Mouse (Mus musculus): ENCODE measurements around the gene Kap.
"Not testable (repeated sequence)": the region's sequence is repeated elsewhere in the genome, so short reads cannot be mapped to it uniquely, and the experiment has no call there.

Gene Kap

GRCm38 (mm10) chr6:133853526-133853925, at the start of gene Kap:
Gene Kap, minus strand, starts transcription at chr6:133853762.
- in situ Hi-C loops (cut with MseI, MboI) = no loop called here

DNA sequence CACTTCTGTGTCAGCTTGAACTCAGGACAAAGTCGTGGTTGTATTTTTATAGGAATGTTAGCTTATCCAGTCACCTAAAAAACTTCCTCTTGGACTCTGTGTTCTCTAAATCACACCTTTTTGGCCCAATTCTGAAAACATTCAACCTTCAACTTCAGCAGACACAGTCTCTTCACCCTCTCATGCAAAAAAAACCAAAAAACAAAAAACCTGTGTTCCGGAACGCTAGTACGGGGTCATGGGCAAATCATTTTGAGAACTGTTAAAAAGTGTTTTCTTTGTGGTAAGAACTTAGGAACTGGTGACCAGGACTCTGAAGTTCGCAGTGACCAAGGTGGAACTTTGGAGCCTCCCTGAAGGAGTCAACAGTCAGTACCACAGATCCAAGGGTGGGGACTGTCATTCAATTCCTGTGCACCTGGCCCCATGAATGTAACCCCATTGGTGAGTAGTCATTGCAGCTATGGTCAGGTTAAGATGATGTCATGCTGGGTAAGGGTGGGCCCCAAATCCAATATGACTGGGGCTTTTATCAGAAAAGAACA, 32.4 kb upstream of the Kap start:
- in situ Hi-C loops (cut with MseI, MboI) = no loop called here

- in situ Hi-C loops (cut with MseI, MboI) = no loop called here
Observed at GRCm38 (mm10) chr6:133883446-133883985, 30.0 kb upstream of the Kap start.

GRCm38 (mm10) chr6:133875906-133876462, 22.4 kb upstream of the Kap start:
- in situ Hi-C loops (cut with MseI, MboI) = loop anchor here in 1 of 2 experiments (10.0 kb wide), 1 partner anchor 171 kb away; no protein-coding TSS in a partner anchor

GRCm38 (mm10) chr6:133872667-133873066, 19.1 kb upstream of the Kap start:
- in situ Hi-C loops (cut with MseI, MboI) = loop anchor here in 1 of 2 experiments (10.0 kb wide), 1 partner anchor 168 kb away; no protein-coding TSS in a partner anchor

GRCm38 (mm10) chr6:133871131-133871530, 17.6 kb upstream of the Kap start:
- in situ Hi-C loops (cut with MseI, MboI) = loop anchor here in 1 of 2 experiments (10.0 kb wide), 1 partner anchor 166 kb away; no protein-coding TSS in a partner anchor

DNA sequence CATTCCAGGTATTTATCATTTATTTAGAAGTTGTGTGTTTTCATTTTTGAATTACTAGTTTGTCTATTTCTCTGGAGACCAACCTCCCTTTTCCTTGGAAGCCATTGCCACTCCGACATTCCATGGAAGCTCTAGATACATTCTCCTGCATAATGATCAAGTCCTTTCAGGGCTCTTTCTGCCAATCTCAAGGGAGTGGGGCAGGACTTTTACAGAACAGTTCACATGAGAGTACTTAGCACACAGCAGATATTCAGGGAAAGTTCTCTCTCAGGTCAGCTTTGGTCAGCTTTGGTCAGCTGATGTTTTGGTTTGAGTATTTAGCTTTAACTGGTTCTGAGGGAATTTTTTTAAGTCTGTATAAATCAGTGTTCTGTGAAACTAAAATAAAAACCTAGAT, 14.8 kb upstream of the Kap start:
- in situ Hi-C loops (cut with MseI, MboI) = no loop called here

- in situ Hi-C loops (cut with MseI, MboI) = no loop called here
Observed at GRCm38 (mm10) chr6:133855871-133856270, 2.3 kb upstream of the Kap start.

DNA sequence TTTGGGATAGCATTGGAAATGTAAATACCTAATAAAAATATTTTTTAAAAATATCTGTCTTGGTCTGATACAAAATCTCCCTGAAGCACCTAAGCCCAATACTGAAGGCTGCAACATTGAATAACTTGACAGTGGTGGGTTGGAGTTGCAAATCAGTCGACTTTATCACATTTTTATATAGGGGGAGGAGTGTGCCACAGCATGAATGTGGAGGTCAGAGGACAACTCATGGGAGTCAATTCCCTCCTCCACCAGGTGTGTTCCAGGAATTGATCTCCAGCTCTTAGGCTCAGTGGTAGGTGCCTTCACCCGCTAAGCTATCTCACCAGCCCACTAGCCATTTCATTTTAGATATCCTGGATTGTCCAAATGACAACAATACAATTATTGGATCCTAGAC, 4.2 kb downstream of the Kap start:
- in situ Hi-C loops (cut with MseI, MboI) = no loop called here

DNA sequence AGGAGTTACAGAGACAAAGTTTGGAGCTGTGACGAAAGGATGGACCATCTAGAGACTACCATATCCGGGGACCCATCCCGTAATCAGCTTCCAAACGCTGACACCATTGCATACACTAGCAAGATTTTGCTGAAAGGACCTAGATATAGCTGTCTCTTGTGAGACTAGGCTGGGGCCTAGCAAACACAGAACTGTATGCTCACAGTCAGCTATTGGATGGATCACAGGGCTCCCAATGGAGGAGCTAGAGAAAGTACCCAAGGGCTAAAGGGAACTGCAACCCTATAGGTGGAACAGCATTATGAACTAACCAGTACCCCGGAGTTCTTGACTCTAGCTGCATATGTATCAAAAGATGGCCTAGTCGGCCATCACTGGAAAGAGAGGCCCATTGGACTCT, 4.7 kb downstream of the Kap start:
- in situ Hi-C loops (cut with MseI, MboI) = not testable (repeated sequence)

DNA sequence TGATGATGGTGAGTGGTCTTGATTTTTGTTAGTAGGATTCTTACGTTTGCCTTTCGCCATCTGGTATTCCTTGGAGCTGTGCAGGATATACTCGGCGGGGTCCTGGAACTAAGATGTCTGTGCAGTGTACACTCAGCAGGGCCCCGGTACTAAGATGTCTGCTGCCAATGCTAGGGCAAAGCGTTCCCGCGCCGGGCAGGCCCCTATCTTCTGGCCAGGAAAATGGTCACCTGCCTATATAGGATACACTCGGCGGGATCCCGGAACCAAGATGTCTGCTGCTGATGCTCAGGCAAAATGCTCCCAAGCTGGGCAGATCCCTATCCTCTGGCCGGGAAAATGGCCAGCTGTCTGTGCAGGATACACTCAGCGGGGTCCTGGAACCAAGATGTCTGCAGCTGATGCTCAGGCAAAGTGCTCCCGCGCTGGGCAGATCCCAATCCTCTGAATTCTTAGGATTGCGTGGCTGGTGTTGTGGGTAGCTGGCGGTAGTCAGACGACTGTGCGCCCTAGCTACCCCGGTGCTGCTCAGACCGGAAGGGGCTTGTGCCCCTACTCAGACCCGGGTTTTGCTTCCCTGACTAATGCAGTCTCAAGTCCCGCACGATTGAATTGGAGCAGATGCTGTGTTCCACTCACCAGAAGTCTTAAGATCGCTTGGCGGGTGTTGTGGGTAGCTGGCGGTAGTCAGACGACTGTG, 15.1 kb downstream of the Kap start:
- in situ Hi-C loops (cut with MseI, MboI) = not testable (repeated sequence)

GRCm38 (mm10) chr6:133812342-133812741, 41.2 kb downstream of the Kap start:
- in situ Hi-C loops (cut with MseI, MboI) = no loop called here
